Mouse (Mus musculus): ENCODE data around the gene Ugt1a6a.

GRCm38 (mm10) chr1:88240072-88240471, 105.5 kb downstream of the Ugt1a6a start:
- TF ChIP-seq MYOG (IDR thresholded peaks at IDR 0.05; ENCODE audit: control insufficient read depth, extremely low read depth, insufficient read length), result no peak
- no peak for TF ChIP-seq CTCF (IDR thresholded peaks at IDR 0.05; ENCODE audit: control insufficient read depth, insufficient read depth, insufficient read length)
- TF ChIP-seq MYOD1 (IDR thresholded peaks at IDR 0.05; ENCODE audit: control insufficient read depth, insufficient read length, low read depth), result no peak
- no peak for TF ChIP-seq FOSL1 (IDR thresholded peaks at IDR 0.05; ENCODE audit: insufficient read depth, low read length, poor library complexity, severe bottlenecking)
- no peak for TF ChIP-seq USF1 (IDR thresholded peaks at IDR 0.05; ENCODE audit: low read depth)
- no peak for TF ChIP-seq MAX (IDR thresholded peaks at IDR 0.05)
